Mouse (Mus musculus): ENCODE data around the gene Olfr117. TPM values are rescaled to one million over a fixed set of nuclear protein-coding genes. Genes with fewer than 3 reads are reported as not detected.
"Not testable (repeated sequence)": the region's sequence is repeated elsewhere in the genome, so short reads cannot be mapped to it uniquely, and the experiment has no call there.

Gene Olfr117
- polyA plus RNA-seq (2016; fragmentation: Nextera tagmentation; extraction: Ambion mirVana) = not detected in 2 replicates

DNA sequence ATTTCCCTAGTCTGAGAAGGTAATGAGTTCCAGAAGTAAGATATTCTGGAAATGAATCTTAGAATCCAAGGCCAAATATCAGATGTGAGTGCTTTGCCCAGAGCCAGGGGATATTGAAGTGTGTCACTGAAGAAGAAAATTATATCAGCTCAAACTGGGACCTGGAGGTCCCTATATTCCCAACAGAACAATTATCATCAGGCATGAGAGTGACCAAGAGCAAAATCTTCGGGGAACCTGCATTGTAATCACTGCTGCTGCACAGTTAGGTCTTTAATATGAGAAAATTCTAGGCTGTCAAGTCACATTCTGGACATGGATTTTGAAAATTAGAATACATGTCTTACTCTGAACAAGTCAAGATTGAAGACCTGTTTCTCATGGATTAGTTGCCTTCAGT is at the start of gene Olfr117:
Gene Olfr117 (minus strand): TSS at position 101 of the 400 bp plus-strand sequence.
- 43% methylated on average over 1 of the region's 1 CpGs for WGBS (ENCODE audit: insufficient replicate concordance)
- Histone ChIP-seq H3K4me3 (no peak within 1 kb of the TSS), H3K27ac (no peak within 1 kb of the TSS), H3K36me3 (no peaks in the 10 kb centered on the region), H3K4me1 (no peaks in the 10 kb centered on the region), H3K4me2 (no peak within 1 kb of the TSS), H3K9me3 (replicated peaks) (no peaks in the 10 kb centered on the region), H3K9ac (no peak within 1 kb of the TSS), H3K27me3 (replicated peaks) (no peaks in the 10 kb centered on the region)
- ATAC-seq = no peak

GRCm38 (mm10) chr17:37696264-37696663 is 32.7 kb upstream of the Olfr117 start, which contains the start of gene Olfr119:
Olfr119 (plus strand) TSS chr17:37696564.
- not testable (repeated sequence) for H3K9me3 ChIP-seq (replicated peaks); H3K4me3 ChIP-seq; H3K27me3 ChIP-seq (replicated peaks); ATAC-seq; H3K36me3 ChIP-seq; H3K9ac ChIP-seq; H3K4me1 ChIP-seq; H3K27ac ChIP-seq; H3K4me2 ChIP-seq
- 33% methylated on average over 1 of the region's 1 CpGs for WGBS (ENCODE audit: insufficient replicate concordance)

DNA sequence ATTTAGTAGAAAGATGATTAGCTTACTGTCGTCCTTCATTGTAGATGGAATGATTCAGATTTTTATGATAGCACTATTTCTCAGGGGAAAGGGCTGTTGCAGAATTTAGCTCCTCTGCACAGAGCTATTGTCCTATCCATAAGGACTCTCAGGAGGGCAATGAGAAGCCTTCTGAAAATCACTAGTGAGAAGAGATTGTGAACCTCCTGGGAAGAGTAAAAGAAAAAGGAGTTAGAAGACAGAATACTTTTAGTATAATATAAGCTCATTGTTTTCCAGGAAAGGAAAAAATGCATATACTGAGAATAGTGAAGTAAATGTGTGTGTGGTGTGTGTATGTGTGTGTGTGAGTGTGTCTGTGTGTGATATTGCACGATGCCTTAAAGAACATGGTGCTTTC is 3.1 kb upstream of the Olfr117 start, which contains the start of gene Olfr118:
Gene Olfr118 (plus strand): TSS at position 301 of the 400 bp plus-strand sequence.
- no peaks in the 10 kb centered on the region for H3K36me3 ChIP-seq
- H3K4me2 ChIP-seq = no peak within 1 kb of the TSS
- no peaks in the 10 kb centered on the region for H3K27me3 ChIP-seq (replicated peaks)
- H3K27ac ChIP-seq = no peak within 1 kb of the TSS
- no peaks in the 10 kb centered on the region for H3K9me3 ChIP-seq (replicated peaks)
- H3K4me1 ChIP-seq = no peaks in the 10 kb centered on the region
- no peak within 1 kb of the TSS for H3K4me3 ChIP-seq
- H3K9ac ChIP-seq = no peak within 1 kb of the TSS
- no peak for ATAC-seq
- 41% methylated on average over 2 of the region's 2 CpGs for WGBS (ENCODE audit: insufficient replicate concordance)

GRCm38 (mm10) chr17:37627009-37627408 is 36.6 kb downstream of the Olfr117 start, which contains the start of the genes Olfr115 and Olfr116:
Olfr115 (minus strand) TSS chr17:37627109.
Olfr116 (minus strand) TSS chr17:37627199.
- Histone ChIP-seq H3K36me3 (no peaks in the 10 kb centered on the region), H3K27ac (no peak within 1 kb of the TSS), H3K27me3 (replicated peaks) (no peaks in the 10 kb centered on the region), H3K4me1 (no peaks in the 10 kb centered on the region), H3K4me2 (no peak within 1 kb of the TSS), H3K9ac (no peak within 1 kb of the TSS), H3K9me3 (replicated peaks) (0 out of 2 replicates have a peak, but pooled peaks cover 8% of the 10 kb centered on the region), H3K4me3 (no peak within 1 kb of the TSS)
- WGBS (ENCODE audit: insufficient replicate concordance) = 66% methylated on average over 2 of the region's 2 CpGs
- no peak for ATAC-seq

Other genes starting within 250 kb of the Olfr117 start
- not detected in 2 replicates for gene Olfr108, start 218.3 kb downstream of the Olfr117 start, polyA plus RNA-seq (2016; fragmentation: Nextera tagmentation; extraction: Ambion mirVana)
- not detected in 2 replicates for gene Olfr109, start 204.9 kb downstream of the Olfr117 start, polyA plus RNA-seq (2016; fragmentation: Nextera tagmentation; extraction: Ambion mirVana)
- not detected in 2 replicates for gene H2-M2, start 180.2 kb downstream of the Olfr117 start, polyA plus RNA-seq (2016; fragmentation: Nextera tagmentation; extraction: Ambion mirVana)
- gene Olfr110, start 171.3 kb downstream of the Olfr117 start, polyA plus RNA-seq (2016; fragmentation: Nextera tagmentation; extraction: Ambion mirVana) = not detected in 2 replicates
- gene Olfr111, start 155.8 kb downstream of the Olfr117 start, polyA plus RNA-seq (2016; fragmentation: Nextera tagmentation; extraction: Ambion mirVana) = not detected in 2 replicates
- gene Olfr112, start 94.3 kb downstream of the Olfr117 start, polyA plus RNA-seq (2016; fragmentation: Nextera tagmentation; extraction: Ambion mirVana) = not detected in 2 replicates
- not detected in 2 replicates for gene Olfr113, start 86.1 kb downstream of the Olfr117 start, polyA plus RNA-seq (2016; fragmentation: Nextera tagmentation; extraction: Ambion mirVana)
- not detected in 2 replicates for gene Olfr114, start 71.0 kb downstream of the Olfr117 start, polyA plus RNA-seq (2016; fragmentation: Nextera tagmentation; extraction: Ambion mirVana)
- gene Olfr115, start 36.7 kb downstream of the Olfr117 start, polyA plus RNA-seq (2016; fragmentation: Nextera tagmentation; extraction: Ambion mirVana) = not detected in 2 replicates
- not detected in 2 replicates for gene Olfr116, start 36.6 kb downstream of the Olfr117 start, polyA plus RNA-seq (2016; fragmentation: Nextera tagmentation; extraction: Ambion mirVana)
- gene Olfr118, start 3.2 kb upstream of the Olfr117 start, polyA plus RNA-seq (2016; fragmentation: Nextera tagmentation; extraction: Ambion mirVana) = not detected in 2 replicates
- not detected in 2 replicates for gene Olfr119, start 32.8 kb upstream of the Olfr117 start, polyA plus RNA-seq (2016; fragmentation: Nextera tagmentation; extraction: Ambion mirVana)
- gene Olfr120, start 58.0 kb upstream of the Olfr117 start, polyA plus RNA-seq (2016; fragmentation: Nextera tagmentation; extraction: Ambion mirVana) = not detected in 2 replicates
- gene Olfr121, start 85.1 kb upstream of the Olfr117 start, polyA plus RNA-seq (2016; fragmentation: Nextera tagmentation; extraction: Ambion mirVana) = not detected in 2 replicates
- not detected in 2 replicates for gene Olfr122, start 104.8 kb upstream of the Olfr117 start, polyA plus RNA-seq (2016; fragmentation: Nextera tagmentation; extraction: Ambion mirVana)
- gene Olfr123, start 129.7 kb upstream of the Olfr117 start, polyA plus RNA-seq (2016; fragmentation: Nextera tagmentation; extraction: Ambion mirVana) = not detected in 2 replicates
- gene Olfr124, start 136.1 kb upstream of the Olfr117 start, polyA plus RNA-seq (2016; fragmentation: Nextera tagmentation; extraction: Ambion mirVana) = not detected in 2 replicates
- gene Olfr125, start 169.2 kb upstream of the Olfr117 start, polyA plus RNA-seq (2016; fragmentation: Nextera tagmentation; extraction: Ambion mirVana) = not detected in 2 replicates
- gene Olfr126, start 183.7 kb upstream of the Olfr117 start, polyA plus RNA-seq (2016; fragmentation: Nextera tagmentation; extraction: Ambion mirVana) = not detected in 2 replicates
- gene Olfr127, start 236.7 kb upstream of the Olfr117 start, polyA plus RNA-seq (2016; fragmentation: Nextera tagmentation; extraction: Ambion mirVana) = not detected in 2 replicates

Measured in liver, embryonic 12.5 days (tissue).